Mouse (Mus musculus): ENCODE measurements around the gene Lrrfip1.

GRCm38 (mm10) chr1:90975960-90976359 is 22.6 kb upstream of the Lrrfip1 start:
- TF ChIP-seq CTCF (IDR thresholded peaks at IDR 0.05; ENCODE audit: insufficient read depth, low read length), result no peak
- TF ChIP-seq POLR2A (IDR thresholded peaks at IDR 0.05; ENCODE audit: borderline replicate concordance, extremely low read depth, low read depth, low read length), result no peak

All from lung, adult 2 months (tissue).